Mouse (Mus musculus) ES-E14 (cell line): Measurements from ENCODE around the gene Rnf130. TPM values are rescaled to one million over a fixed set of nuclear protein-coding genes. Genes with fewer than 3 reads are reported as not detected.

ENCODE experiments used
- DNase-seq: peaks from one replicate; pipeline ENCODE4 v3.0.0-alpha.2; 2013; ENCODE audit warnings: low read depth, low spot score
- H3K27ac ChIP-seq: 2 replicates; pipeline ENCODE4 v1.5.1; 2012; ENCODE audit warnings: low read depth, mild to moderate bottlenecking, low read length, moderate library complexity, mixed read lengths; ENCODE audit not compliant: poor library complexity, insufficient read depth, severe bottlenecking
- H3K36me3 ChIP-seq: 2 replicates; pipeline ENCODE4 v1.6.1; 2012; ENCODE audit warnings: mild to moderate bottlenecking, low read length, moderate library complexity, mixed read lengths; ENCODE audit not compliant: control insufficient read depth, poor library complexity, insufficient read depth, severe bottlenecking
- H3K4me1 ChIP-seq, 2 experiments: fragments of 150-350 bp in 1 of 2; sonication (generic) in 1 of 2; 2 replicates each; pipeline ENCODE4 v1.6.1; 2012; ENCODE audit warnings: low read length in 2 of 2, mild to moderate bottlenecking in 1 of 2, mixed read lengths in 1 of 2; ENCODE audit not compliant: control insufficient read depth in 2 of 2, insufficient read depth in 2 of 2, poor library complexity in 1 of 2
- H3K4me3 ChIP-seq, 2 experiments: fragments of 150-350 bp in 1 of 2; sonication (generic) in 1 of 2; 2 replicates each; pipeline ENCODE4 v1.5.1; 2012; ENCODE audit warnings: low read length in 2 of 2, low read depth in 1 of 2, mild to moderate bottlenecking in 1 of 2, mixed read lengths in 1 of 2; ENCODE audit not compliant: insufficient read depth in 1 of 2, poor library complexity in 1 of 2, severe bottlenecking in 1 of 2
- H3K9ac ChIP-seq: 2 replicates; pipeline ENCODE4 v1.6.1; 2012; ENCODE audit warnings: low read depth, mild to moderate bottlenecking, low read length, mixed read lengths; ENCODE audit not compliant: poor library complexity, insufficient read depth, severe bottlenecking
- H3K9me3 ChIP-seq: fragments of 150-350 bp; sonication (generic); 2 replicates; pipeline ENCODE4 v1.6.1; 2012; ENCODE audit warnings: low read depth, mild to moderate bottlenecking, low read length; ENCODE audit not compliant: control insufficient read depth, insufficient read depth
- CHD2 ChIP-seq: IDR thresholded peaks from 2 replicates; pipeline ENCODE4 v1.6.1; 2014; ENCODE audit warnings: mild to moderate bottlenecking, low read depth, low read length, inconsistent platforms
- HCFC1 ChIP-seq: IDR thresholded peaks from 2 replicates; pipeline ENCODE4 v1.6.1; 2012; ENCODE audit warnings: low read length, inconsistent platforms, borderline replicate concordance; ENCODE audit not compliant: insufficient read depth
- MAFK ChIP-seq: IDR thresholded peaks from 2 replicates; pipeline ENCODE4 v1.6.1; 2014; ENCODE audit warnings: mild to moderate bottlenecking, low read depth, low read length, inconsistent platforms; ENCODE audit not compliant: insufficient read depth
- ZC3H11A ChIP-seq: IDR thresholded peaks from 2 replicates; pipeline ENCODE4 v1.6.1; 2012; ENCODE audit warnings: low read depth, mild to moderate bottlenecking, inconsistent platforms, low read length, borderline replicate concordance
- ZNF384 ChIP-seq: IDR thresholded peaks from 2 replicates; pipeline ENCODE4 v1.6.1; 2012; ENCODE audit warnings: low read depth, low read length, inconsistent platforms
- in situ Hi-C, 2 experiments: fragments of 600-800 bp; cut with MboI; formaldehyde crosslinking; loops; one replicate each; pipeline ENCODE4 v1.15.1; 2025; ENCODE audit warnings: low sequenced_read_pairs in 2 of 2, inconsistent platforms in 1 of 2; ENCODE audit not compliant: unreplicated experiment in 2 of 2
- total RNA-seq: library from RNA; depleted of rRNA; stranded (reverse); fragments of 300-350 nt; gene quantifications from 2 replicates; pipeline ENCODE4 v1.2.3, GENCODE M21; 2012

Rnf130 gene
- total RNA-seq, 1 experiment, result 25.0 TPM

DNA sequence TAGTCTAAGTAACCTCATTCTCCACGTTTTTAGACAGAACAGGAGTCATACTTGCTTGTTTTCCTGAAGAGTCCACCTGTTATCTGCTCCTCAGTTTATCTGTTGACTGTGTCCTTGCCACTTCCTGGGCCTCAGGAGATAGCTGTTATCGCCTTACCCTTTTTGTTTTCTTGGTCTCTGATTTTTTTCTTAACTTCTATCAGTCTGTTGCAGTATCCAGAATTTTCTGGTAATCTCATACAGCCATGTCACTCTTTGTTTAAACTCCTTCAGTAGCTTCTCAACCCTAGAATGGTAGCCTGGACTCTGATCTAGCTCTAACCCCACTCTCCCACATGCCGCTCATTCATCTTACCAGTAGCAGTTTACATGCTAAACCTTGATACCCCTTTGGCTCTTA lies 10.6 kb downstream of the Rnf130 start:
- TF ChIP-seq CHD2 (no peak), ZNF384 (no peak), HCFC1 (no peak), ZC3H11A (no peak), MAFK (no peak)
- DNase-seq, result no peak
- in situ Hi-C loops, result no loop called here
- H3K4me3 ChIP-seq, result no peak overlapping the region
- H3K27ac ChIP-seq, result no peak overlapping the region
- no peak overlapping the region for H3K9ac ChIP-seq
- H3K36me3 ChIP-seq, result no peaks in the 10 kb centered on the region
- no peaks in the 10 kb centered on the region for H3K4me1 ChIP-seq
- H3K9me3 ChIP-seq, result no peaks in the 10 kb centered on the region

GRCm38 (mm10) chr11:50036781-50037460 lies 11.8 kb downstream of the Rnf130 start:
- in situ Hi-C loops, result no loop called here
- TF ChIP-seq HCFC1 (no peak), MAFK (no peak), ZC3H11A (no peak), ZNF384 (no peak), CHD2 (no peak)
- Histone ChIP-seq H3K9me3 (no peaks in the 10 kb centered on the region), H3K4me3 (no peak overlapping the region), H3K27ac (no peak overlapping the region), H3K4me1 (no peaks in the 10 kb centered on the region), H3K9ac (no peak overlapping the region), H3K36me3 (no peaks in the 10 kb centered on the region)
- DNase-seq, result no peak

DNA sequence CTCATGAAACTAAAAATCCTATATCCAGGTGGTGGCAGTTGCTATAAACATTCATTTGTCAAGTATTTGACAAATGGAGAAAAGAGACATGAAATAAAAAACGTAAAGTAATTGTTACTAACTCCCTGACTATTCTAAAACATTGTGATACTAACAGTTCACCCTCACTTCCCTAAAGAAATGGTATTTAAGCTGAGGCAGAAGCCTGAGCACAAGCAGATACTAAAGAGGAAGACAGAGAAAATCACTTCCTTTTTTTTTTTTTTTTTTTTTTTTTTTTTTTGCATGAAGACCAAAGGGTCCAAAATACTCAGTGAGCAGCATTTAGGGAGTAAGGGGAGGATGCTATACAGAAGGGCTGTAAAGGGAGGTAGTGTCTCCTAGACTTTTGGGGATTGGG lies 13.6 kb downstream of the Rnf130 start:
- Histone ChIP-seq H3K36me3 (no peaks in the 10 kb centered on the region), H3K9me3 (no peaks in the 10 kb centered on the region), H3K27ac (no peak overlapping the region), H3K9ac (no peak overlapping the region), H3K4me3 (no peak overlapping the region), H3K4me1 (no peaks in the 10 kb centered on the region)
- in situ Hi-C loops, result no loop called here
- no peak for DNase-seq
- TF ChIP-seq ZNF384, result no peak
- no peak for TF ChIP-seq HCFC1
- TF ChIP-seq CHD2, result no peak
- TF ChIP-seq ZC3H11A, result no peak
- no peak for TF ChIP-seq MAFK

DNA sequence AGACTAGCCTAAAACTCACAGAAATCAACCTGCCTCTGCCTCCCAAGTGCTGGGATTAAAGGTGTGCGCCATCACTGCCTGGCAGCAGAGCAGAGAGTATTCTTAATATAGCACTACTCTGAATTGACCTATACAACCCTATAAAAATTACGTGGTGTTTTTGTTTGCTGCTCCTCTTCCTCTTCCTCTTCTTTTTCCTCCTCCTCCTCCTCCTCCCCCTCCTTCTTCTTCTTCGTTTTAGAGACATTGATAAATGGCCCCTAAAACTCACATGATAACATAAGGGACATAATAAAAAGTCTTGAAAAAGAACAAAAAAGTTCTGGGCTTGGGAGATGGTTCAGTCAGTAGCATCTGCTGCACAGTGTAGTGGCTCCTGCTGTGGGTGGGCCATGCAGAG lies 16.0 kb downstream of the Rnf130 start:
- Histone ChIP-seq H3K4me1 (no peaks in the 10 kb centered on the region), H3K9ac (no peak overlapping the region), H3K9me3 (no peaks in the 10 kb centered on the region), H3K4me3 (no peak overlapping the region), H3K27ac (no peak overlapping the region), H3K36me3 (no peaks in the 10 kb centered on the region)
- TF ChIP-seq ZNF384 (no peak), HCFC1 (no peak), MAFK (no peak)
- no peak for DNase-seq
- in situ Hi-C loops, result no loop called here

- Histone ChIP-seq H3K4me1 (no peaks in the 10 kb centered on the region; a peak in 1 of 4 replicates), H3K4me3 (no peak overlapping the region), H3K27ac (no peak overlapping the region), H3K9me3 (no peaks in the 10 kb centered on the region), H3K9ac (no peak overlapping the region), H3K36me3 (no peaks in the 10 kb centered on the region)
- TF ChIP-seq MAFK (no peak), ZC3H11A (no peak), HCFC1 (no peak), CHD2 (no peak), ZNF384 (no peak)
- in situ Hi-C loops, result no loop called here
- no peak for DNase-seq
Measured at GRCm38 (mm10) chr11:50042345-50042997, 17.3 kb downstream of the Rnf130 start.
